Mouse (Mus musculus) erythroblast, embryonic 14.5 days (primary cell): ENCODE measurements at regions not wholly inside any gene's neighbourhood (a gene's known extent, or its start where the extent isn't known, plus 50 kb on each side); places are given as distances from the start of the nearest gene placed in this dataset.

ENCODE experiments used
- H3K27me3 ChIP-seq: 2 replicates; pipeline ENCODE4 v1.6.1; 2012; ENCODE audit warnings: inconsistent platforms; ENCODE audit not compliant: control insufficient read depth
- H3K36me3 ChIP-seq: 2 replicates; pipeline ENCODE4 v1.6.1; 2012; ENCODE audit warnings: mild to moderate bottlenecking, inconsistent platforms; ENCODE audit not compliant: control insufficient read depth
- H3K4me1 ChIP-seq: 2 replicates; pipeline ENCODE4 v1.6.1; 2012; ENCODE audit warnings: inconsistent platforms; ENCODE audit not compliant: control insufficient read depth
- H3K4me3 ChIP-seq: replicated peaks from 2 replicates; pipeline ENCODE3; 2012; ENCODE audit warnings: moderate library complexity, mild to moderate bottlenecking, inconsistent platforms
- H3K9me3 ChIP-seq: 2 replicates; pipeline ENCODE4 v1.6.1; 2012; ENCODE audit warnings: low read length, inconsistent platforms, mixed read lengths; ENCODE audit not compliant: control insufficient read depth
- GATA1 ChIP-seq: IDR thresholded peaks from 2 replicates; pipeline ENCODE4 v1.6.1; 2012; ENCODE audit warnings: low read length, inconsistent platforms, mixed read lengths
- TAL1 ChIP-seq: IDR thresholded peaks from 3 replicates; pipeline ENCODE4 v1.6.1; 2012; ENCODE audit warnings: low read length, inconsistent platforms, mixed read lengths

DNA sequence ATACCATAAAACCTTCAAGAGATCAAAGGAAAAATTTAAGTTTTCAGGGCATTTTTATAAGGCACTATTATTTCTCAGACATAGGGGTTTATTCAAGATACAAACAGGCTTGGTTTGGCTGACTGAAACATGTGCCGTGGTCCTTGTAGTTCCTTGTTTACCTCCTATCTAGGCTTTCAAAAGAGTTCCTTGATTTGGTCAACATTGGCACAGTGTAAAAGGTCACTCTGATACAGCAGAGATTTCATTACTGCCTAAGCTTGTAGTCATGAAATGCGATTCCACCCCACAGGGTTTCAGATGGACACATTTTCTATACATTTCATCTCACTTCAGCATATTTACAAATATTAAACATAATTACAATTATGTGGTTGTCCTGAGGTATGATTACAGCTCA, 85.6 kb downstream of the Car2 start:
- no peaks in the 10 kb centered on the region for H3K9me3 ChIP-seq
- no peaks in the 10 kb centered on the region for H3K36me3 ChIP-seq
- peaks cover 2% of the 10 kb centered on the region; the same call in 1 of the 2 replicates for H3K4me1 ChIP-seq
- no peaks in the 10 kb centered on the region for H3K27me3 ChIP-seq
- no peak for TF ChIP-seq TAL1
- no peak overlapping the region for H3K4me3 ChIP-seq

DNA sequence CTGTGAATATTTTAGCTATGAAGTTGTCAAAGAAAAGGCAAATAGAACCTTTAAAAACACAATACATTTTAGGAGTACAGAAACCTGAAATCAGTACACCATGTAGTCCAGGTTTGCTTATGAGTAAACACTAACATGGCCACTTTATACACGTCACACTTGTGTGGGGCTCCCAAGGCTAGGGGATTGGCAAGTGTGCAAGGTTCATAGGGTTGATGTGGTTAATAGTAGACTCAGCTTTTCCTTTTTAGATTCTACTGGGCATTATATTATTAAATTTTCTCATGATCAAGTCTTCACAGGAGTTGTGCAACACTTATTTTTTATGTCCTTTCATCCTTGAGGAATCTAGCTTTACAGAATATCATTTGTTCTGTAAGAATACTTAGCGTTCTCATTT, 88.7 kb downstream of the Car2 start:
- no peaks in the 10 kb centered on the region for H3K36me3 ChIP-seq
- no peak overlapping the region for H3K4me3 ChIP-seq
- TF ChIP-seq GATA1 (no peak), TAL1 (no peak)
- no peaks in the 10 kb centered on the region for H3K4me1 ChIP-seq
- H3K9me3 ChIP-seq = no peaks in the 10 kb centered on the region
- no peaks in the 10 kb centered on the region for H3K27me3 ChIP-seq

DNA sequence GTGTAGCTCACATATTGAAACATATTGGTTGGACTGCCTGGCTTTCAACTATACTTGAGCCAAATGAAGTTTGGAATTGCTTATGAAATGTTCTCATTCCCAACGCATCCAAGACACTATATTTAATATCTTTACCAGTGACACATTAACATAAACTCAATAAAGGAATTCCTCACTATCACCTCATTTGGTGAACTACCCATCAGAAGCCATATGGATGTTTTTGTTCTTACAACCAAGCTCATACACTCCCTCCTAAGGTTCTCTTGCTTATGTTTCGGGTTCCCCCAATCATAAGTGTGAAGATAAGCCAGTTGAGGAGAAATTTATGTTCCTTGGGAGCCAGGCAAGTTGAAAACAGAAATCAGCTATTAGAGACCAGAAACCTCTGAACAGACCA, 89.1 kb downstream of the Car2 start:
- H3K4me1 ChIP-seq = no peaks in the 10 kb centered on the region
- no peaks in the 10 kb centered on the region for H3K9me3 ChIP-seq
- no peak overlapping the region for H3K4me3 ChIP-seq
- no peaks in the 10 kb centered on the region for H3K27me3 ChIP-seq
- no peak for TF ChIP-seq GATA1
- TF ChIP-seq TAL1 = no peak
- no peaks in the 10 kb centered on the region for H3K36me3 ChIP-seq

DNA sequence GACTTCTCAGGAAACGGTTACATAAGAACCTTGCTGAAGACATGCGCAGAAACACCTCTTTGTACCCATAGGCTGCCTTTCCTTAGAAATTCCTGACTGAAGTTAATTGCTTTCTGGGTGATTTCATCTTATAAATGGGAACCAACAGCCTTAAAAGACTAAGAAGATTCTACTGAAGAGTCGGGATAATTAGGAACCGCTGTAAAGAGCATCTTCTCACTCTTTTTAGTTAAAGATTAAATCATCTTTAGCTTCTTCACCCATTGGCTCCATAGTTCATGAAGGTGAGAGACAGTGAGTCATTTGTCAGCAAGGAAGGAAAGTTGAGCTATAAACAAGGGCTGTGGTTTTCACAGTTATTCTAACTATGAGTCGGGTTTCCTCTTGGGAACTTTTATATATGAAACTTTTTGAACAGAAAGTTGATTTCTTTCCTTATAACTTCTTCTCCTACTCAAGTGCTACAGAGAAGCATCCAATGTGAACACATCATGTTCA, 93.1 kb downstream of the Car2 start:
- no peaks in the 10 kb centered on the region for H3K4me1 ChIP-seq
- H3K27me3 ChIP-seq = no peaks in the 10 kb centered on the region
- no peaks in the 10 kb centered on the region for H3K36me3 ChIP-seq
- no peak for TF ChIP-seq GATA1
- no peak for TF ChIP-seq TAL1
- no peak overlapping the region for H3K4me3 ChIP-seq
- H3K9me3 ChIP-seq = no peaks in the 10 kb centered on the region

DNA sequence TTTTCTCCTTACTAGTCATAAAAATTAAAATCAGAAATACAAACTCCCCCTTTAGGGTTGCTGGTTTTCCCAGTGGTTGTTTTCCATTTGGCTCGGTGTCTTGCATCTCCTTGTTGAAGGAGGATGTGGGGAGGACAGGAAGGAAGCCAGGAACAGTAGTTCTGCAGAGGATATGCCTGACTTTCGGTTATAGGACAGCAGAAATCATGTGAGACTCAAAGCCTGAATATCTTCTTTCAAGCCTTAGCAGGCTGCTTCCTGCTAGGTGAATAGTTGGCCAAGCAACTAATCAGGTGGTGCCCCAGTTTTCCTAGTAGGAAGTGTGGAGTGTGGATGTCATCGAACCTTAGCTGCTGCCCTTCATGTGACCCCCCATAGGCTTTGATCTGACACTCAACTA, 103.6 kb downstream of the Car2 start:
- H3K4me3 ChIP-seq = no peak overlapping the region

DNA sequence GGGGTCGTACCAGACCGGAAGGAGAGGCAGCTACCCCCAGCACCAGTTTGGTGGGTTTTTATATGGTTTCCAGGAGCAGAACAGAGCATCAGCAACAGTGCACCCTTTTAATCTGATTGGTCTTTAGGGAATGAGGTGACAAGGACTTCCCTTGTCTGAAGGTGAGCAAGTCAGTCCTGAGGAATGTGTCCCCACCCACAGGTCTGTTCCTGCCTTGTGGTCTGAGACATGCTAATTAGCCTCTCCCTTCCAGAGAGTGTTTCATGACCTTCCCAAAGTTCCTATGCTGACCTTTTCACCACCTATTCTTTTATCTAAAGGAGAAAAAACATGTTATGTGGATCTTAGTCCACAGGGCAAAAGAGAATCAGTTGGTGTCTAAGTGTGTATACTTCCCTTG, 107.9 kb downstream of the Car2 start:
- Histone ChIP-seq H3K4me3 (no peak overlapping the region), H3K36me3 (no peaks in the 10 kb centered on the region), H3K27me3 (no peaks in the 10 kb centered on the region), H3K4me1 (peaks cover 23% of the 10 kb centered on the region), H3K9me3 (no peaks in the 10 kb centered on the region)
- no peak for TF ChIP-seq GATA1
- no peak for TF ChIP-seq TAL1

More for the DNA sequence above, 103.6 kb downstream of the Car2 start:
- no peak for TF ChIP-seq TAL1
- no peak for TF ChIP-seq GATA1
- Histone ChIP-seq H3K36me3 (no peaks in the 10 kb centered on the region), H3K4me1 (no peaks in the 10 kb centered on the region), H3K27me3 (no peaks in the 10 kb centered on the region), H3K9me3 (no peaks in the 10 kb centered on the region)

DNA sequence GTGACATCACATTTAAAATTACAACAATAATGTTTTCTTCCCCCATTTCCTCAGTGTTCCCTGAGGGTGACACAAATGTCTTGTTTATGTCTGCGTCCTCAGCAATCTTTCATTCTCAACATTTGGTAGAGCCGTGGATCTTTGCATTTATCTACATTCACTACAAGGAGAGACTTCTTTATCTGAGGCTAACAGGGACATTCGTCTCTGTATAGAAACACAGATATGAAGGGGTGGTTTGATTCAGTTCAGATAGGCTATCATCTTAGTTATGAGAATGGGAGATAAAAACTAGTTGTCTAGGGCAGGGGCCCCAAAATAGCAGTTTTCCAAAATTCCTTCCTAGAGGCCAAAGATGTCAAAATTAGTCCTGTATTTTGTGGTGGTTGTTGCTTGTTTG, 111.2 kb downstream of the Car2 start:
- Histone ChIP-seq H3K27me3 (no peaks in the 10 kb centered on the region), H3K4me1 (peaks cover 36% of the 10 kb centered on the region), H3K36me3 (no peaks in the 10 kb centered on the region), H3K9me3 (no peaks in the 10 kb centered on the region), H3K4me3 (no peak overlapping the region)
- TF ChIP-seq GATA1 = no peak
- no peak for TF ChIP-seq TAL1

DNA sequence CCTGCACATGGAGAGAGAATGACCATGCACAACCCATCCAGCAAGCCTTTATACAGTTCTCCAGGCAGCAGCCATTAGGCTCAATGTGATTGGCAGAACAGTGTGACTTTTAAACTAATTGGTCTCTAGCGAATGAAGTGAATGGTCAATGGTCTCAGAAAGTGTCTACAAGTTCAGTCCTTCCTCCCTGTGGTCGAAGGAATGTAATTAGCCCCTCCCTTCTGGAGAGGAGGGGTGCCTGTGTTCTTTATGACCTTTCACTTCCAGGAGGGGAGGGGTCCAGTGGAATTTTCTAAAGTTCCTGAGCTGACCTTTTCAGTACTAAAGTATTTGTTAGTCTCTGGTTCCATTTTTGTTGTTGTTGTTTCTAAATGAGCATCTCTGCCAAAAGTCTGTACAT, 112.4 kb downstream of the Car2 start:
- Histone ChIP-seq H3K9me3 (no peaks in the 10 kb centered on the region), H3K4me1 (peaks cover 36% of the 10 kb centered on the region), H3K4me3 (no peak overlapping the region), H3K27me3 (no peaks in the 10 kb centered on the region), H3K36me3 (no peaks in the 10 kb centered on the region)
- no peak for TF ChIP-seq TAL1
- TF ChIP-seq GATA1 = no peak

DNA sequence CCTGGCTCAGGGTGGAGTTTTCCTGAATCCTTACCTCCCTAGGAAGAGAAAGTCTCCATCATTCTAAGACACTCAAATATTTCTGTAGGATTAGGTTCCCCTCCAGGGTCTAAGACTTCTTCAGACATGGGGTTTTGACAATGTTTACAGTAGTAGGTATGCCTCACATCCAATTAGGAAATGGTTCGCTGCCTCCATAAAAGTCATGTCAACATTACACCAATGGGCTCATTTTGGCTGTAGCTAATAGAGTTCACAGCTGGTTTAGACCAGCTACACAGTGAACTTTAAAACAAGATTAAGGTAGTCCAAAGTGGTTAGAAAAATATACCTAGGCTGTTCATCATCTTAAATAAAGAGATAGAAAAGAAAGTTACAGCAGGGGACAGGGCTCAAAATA, 113.3 kb downstream of the Car2 start:
- no peaks in the 10 kb centered on the region for H3K36me3 ChIP-seq
- H3K4me1 ChIP-seq = peaks cover 36% of the 10 kb centered on the region
- H3K4me3 ChIP-seq = no peak overlapping the region
- H3K9me3 ChIP-seq = no peaks in the 10 kb centered on the region
- no peak for TF ChIP-seq TAL1
- no peaks in the 10 kb centered on the region for H3K27me3 ChIP-seq

DNA sequence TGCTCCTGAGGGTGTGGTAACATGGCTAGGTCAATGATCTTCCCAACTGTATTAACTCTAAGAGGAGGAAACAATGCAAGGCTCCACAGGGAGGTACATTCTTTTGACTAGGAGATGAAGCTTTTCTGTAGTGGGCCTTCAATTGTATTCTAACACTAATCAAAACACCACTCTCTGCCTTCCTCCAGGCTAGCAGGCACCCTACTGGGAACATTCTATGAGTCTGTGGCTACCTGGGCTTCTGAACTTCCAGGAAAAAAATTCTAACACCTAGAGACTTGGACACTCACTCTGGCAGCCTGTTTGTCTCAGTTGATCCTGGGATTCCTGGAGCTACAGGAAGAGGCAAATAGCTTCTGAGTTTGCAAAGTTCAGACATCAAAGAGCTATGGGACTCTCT, 113.8 kb downstream of the Car2 start:
- H3K36me3 ChIP-seq = no peaks in the 10 kb centered on the region
- TF ChIP-seq GATA1 (no peak), TAL1 (no peak)
- H3K27me3 ChIP-seq = no peaks in the 10 kb centered on the region
- peaks cover 36% of the 10 kb centered on the region for H3K4me1 ChIP-seq
- no peak overlapping the region for H3K4me3 ChIP-seq
- H3K9me3 ChIP-seq = no peaks in the 10 kb centered on the region
